Mouse (Mus musculus) T-helper 17 cell (primary cell): ENCODE results near the gene Ceacam18.
"Not testable (repeated sequence)": the region's sequence is repeated elsewhere in the genome, so short reads cannot be mapped to it uniquely, and the experiment has no call there.

ENCODE experiments used
- in situ Hi-C, 2 experiments: fragments of 300-600 bp; cut with MboI, MseI; formaldehyde crosslinking; loops; 1 replicate in 1 of 2; 2 replicates in 1 of 2; pipeline ENCODE4 v1.15.1; 2025; ENCODE audit warnings: high pct_unique_total_duplicates in 2 of 2

The Ceacam18 gene

GRCm38 (mm10) chr7:43667221-43667620, 32.7 kb downstream of the Ceacam18 start:
- in situ Hi-C loops, result not testable (repeated sequence)

DNA sequence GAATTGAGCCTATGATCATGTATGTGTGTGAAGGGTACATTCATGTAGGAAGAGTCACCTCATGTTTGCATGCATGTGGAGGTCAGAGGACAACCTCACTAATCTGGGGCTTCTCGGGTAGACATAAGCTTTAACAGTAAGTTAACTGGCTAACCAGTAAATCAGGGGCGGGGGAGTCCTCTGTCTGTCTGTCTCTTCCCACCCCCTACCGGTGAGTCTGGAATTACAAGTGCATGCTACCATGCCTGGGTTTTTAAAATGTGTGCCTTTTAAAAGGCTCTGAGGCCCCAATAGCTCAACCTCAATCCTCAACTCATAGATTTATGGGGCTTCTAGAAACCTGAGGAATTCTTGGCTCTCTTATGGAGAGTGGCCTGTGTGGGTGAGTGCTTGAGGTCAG, 34.1 kb downstream of the Ceacam18 start:
- in situ Hi-C loops, result no loop called here

- in situ Hi-C loops, result loop anchor here (5.0 kb wide), 4 partner anchors 89 to 359 kb away; partner anchors contain the start of genes Klk10 (in 1 of the 2) and Zfp715 (in 1 of the 2)
Measured at GRCm38 (mm10) chr7:43671064-43671808, 36.7 kb downstream of the Ceacam18 start.

DNA sequence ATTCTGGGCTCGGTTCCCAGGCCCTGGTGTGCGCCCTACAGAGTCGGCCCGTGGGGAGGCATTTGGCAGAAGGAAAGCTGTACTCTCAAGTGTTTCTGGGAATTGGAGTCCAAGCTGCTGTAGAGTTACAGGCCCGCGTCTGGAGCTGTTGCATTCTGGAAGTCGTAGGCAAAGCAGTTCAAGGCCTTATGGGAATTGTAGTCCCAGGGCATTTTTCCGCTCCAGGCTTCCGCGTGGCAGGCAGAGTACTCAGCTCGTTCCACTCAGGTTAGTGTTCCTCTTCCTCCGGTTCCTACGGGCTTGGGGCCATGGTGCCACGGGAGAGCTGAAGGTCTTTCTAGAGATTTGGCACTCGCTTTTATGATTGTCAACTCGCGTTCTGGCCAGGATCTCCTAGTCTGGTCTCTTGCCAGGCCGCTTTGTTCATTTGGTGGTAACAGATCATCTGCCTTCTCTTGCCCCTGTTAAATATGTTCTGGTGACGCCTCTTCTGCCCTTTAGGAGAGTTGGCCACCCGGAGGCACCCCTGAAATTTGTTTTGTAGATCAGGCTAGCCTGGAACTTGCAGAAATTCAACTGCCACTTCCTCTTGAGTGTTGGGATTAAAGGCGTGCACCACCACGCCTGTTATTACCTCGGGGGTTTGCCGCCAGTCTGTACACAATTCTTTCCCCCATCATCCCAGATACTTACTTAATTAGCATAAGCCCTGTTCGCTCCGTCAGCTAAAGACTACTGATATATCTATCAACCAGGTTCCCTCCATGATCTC, 37.5 kb downstream of the Ceacam18 start, which contains the start of gene Ctu1:
Gene Ctu1 (plus strand): TSS at position 208 of the 772 bp plus-strand sequence.
- in situ Hi-C loops, result loop anchor here (5.0 kb wide), 4 partner anchors 90 to 360 kb away; partner anchors contain the start of genes Klk10 (in 1 of the 2) and Zfp715 (in 1 of the 2)

DNA sequence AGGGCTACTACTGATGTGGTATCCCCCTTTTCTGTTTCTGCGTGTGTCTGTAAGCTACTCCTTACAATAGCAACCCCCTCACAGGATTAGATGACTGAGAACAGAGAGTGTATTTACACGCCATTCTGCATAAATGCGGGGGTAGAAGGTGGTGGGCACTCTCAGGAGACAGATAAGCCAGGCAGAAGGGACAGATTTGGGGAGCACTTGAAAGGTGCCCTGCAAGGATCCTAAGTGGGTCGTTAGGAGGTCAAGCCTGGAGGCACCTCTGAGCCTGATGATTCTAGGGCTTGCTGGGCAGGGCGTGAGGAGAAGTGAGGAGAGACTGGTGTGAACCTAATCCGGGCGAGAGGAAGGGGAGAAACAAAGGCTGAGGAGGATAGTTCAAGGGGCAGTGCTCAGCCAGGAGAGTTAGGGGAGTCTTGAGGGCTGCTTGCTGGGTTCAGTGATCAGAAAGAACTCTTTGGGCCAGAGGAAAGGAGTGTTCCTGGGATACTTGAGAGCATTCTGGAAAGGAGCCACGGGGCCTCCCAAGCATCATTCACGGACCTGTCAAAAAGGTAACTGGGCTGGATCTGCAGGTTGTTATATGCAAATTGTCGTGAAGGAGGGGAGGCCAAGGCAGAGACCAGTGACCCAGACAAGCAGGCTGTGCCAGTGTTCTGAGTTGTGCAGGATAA, 38.2 kb downstream of the Ceacam18 start:
- in situ Hi-C loops, result loop anchor here (5.0 kb wide), 4 partner anchors 90 to 360 kb away; partner anchors contain the start of genes Klk10 (in 1 of the 2) and Zfp715 (in 1 of the 2)

- in situ Hi-C loops, result no loop called here
Measured at GRCm38 (mm10) chr7:43675091-43675490, 40.6 kb downstream of the Ceacam18 start.

- in situ Hi-C loops, result no loop called here
Measured at GRCm38 (mm10) chr7:43678517-43678916, 44.0 kb downstream of the Ceacam18 start.

DNA sequence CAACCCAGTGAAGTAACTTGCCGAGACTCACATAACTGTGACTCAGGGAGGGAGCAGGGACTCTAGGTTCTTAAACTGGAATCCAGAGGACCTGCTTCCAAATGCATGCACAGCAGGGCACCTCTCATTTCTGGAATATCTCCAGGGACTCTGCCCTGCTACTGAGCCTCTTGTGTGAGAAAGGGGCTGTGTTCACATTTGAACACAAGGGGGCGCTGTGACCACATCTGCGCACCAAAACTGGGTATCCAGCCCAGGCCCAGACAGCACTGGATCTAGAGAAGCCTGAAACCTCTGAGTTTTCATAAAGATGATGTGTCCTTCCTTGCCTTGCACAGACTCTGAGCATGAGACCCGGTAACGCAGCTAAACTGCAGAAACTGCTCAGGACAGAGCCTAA, 46.5 kb downstream of the Ceacam18 start:
- in situ Hi-C loops, result loop anchor here (5.0 kb wide), 3 partner anchors 101 to 211 kb away; partner anchors contain the start of genes Klk10 (in 1 of the 2) and Klk4 (in 1 of the 2)

GRCm38 (mm10) chr7:43682511-43682910, 48.0 kb downstream of the Ceacam18 start:
- in situ Hi-C loops, result loop anchor here (5.0 kb wide), 3 partner anchors 100 to 210 kb away; partner anchors contain the start of genes Klk10 (in 1 of the 2) and Klk4 (in 1 of the 2)

DNA sequence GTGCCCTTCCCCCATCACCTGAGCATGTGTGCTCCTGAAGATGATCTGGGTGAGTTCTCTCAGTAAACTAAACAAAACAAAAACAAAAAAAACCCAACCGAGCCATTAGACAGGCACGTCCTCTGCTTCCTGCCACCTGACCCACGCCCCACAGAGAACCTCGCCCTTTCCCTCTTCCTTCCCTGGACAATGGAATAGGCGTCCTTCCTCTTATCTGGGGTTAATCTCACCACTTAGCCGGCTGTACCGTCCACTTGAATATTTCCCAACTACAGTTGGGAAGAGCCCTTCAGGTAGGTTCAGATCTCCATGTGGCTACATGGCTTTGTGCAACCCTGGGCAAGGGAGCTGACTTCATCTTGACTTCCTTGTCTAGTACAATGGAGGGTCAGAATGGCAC, 50.6 kb downstream of the Ceacam18 start:
- in situ Hi-C loops, result no loop called here

DNA sequence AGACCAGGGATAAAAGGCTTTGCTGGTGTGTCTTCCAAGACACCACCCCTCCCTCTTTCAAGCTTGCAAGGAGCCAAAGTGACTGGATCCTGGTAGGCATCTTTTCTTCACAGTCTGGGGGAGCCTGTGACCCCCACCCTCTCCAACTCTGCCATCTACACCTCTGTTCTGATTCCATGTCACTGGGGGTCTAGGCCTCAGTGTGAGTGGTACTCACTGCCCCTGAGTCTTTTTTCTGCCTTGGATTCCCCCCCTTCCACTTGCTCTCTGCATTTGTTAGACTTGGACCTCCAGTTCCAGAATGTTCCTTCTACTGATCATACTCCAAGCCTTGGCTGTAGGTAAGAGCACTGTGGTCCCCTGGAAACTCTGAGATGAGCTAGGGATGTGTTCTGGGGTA, 55.6 kb downstream of the Ceacam18 start, which contains the start of gene Klk14:
Gene Klk14 (plus strand): TSS at position 301 of the 400 bp plus-strand sequence.
- in situ Hi-C loops, result no loop called here
